Mouse (Mus musculus) heart, postnatal 0 days (tissue): Measurements from ENCODE around the gene Krtcap3.

ENCODE experiments used
- CTCF ChIP-seq: IDR thresholded peaks from 2 replicates; pipeline ENCODE4 v1.5.1; 2016; ENCODE audit warnings: antibody characterized with exemption, control low read depth, low read depth
- EP300 ChIP-seq: IDR thresholded peaks from 2 replicates; pipeline ENCODE4 v1.6.1; 2016; ENCODE audit warnings: antibody characterized with exemption, low read depth

GRCm38 (mm10) chr5:31240637-31241521 is 10.6 kb upstream of the Krtcap3 start, which contains the start of the genes Nrbp1 and Gm9970:
- TF ChIP-seq CTCF (no peak), EP300 (no peak)
